Mouse (Mus musculus) midbrain, embryonic 10.5 days (tissue): ENCODE results near the gene Utrn. TPM values are rescaled to one million over a fixed set of nuclear protein-coding genes. Genes with fewer than 3 reads are reported as not detected.
A peak's percentile ranks its signal among the peaks of the same experiment; 100 is the strongest.

Source experiments
- DNase-seq: peaks from one replicate; pipeline ENCODE4 v3.0.0-alpha.2; 2017; ENCODE audit warnings: low spot score
- H3K27ac ChIP-seq: fragments of 300-500 bp; sonication (generic); replicated peaks from 2 replicates; pipeline ENCODE4 v1.5.1; 2016; ENCODE audit warnings: mild to moderate bottlenecking
- H3K27me3 ChIP-seq: fragments of 300-500 bp; sonication (generic); 2 replicates; pipeline ENCODE4 v1.6.1; 2016; ENCODE audit warnings: low read depth, mild to moderate bottlenecking; ENCODE audit not compliant: poor library complexity, severe bottlenecking
- H3K36me3 ChIP-seq: fragments of 300-500 bp; sonication (generic); 2 replicates; pipeline ENCODE4 v1.6.1; 2016; ENCODE audit warnings: mild to moderate bottlenecking, moderate library complexity
- H3K4me1 ChIP-seq: fragments of 300-500 bp; sonication (generic); 2 replicates; pipeline ENCODE4 v1.6.1; 2016
- H3K4me3 ChIP-seq: fragments of 300-500 bp; sonication (generic); 2 replicates; pipeline ENCODE4 v1.5.1; 2016; ENCODE audit warnings: mild to moderate bottlenecking, moderate library complexity
- H3K9me3 ChIP-seq: fragments of 300-500 bp; sonication (generic); replicated peaks from 2 replicates; pipeline ENCODE4 v1.6.1; 2016; ENCODE audit warnings: mild to moderate bottlenecking
- WGBS: fragments of 180-500 bp; shearing (Covaris S2); methylation state at CpG from one replicate; pipeline ENCODE4 v1.1.7; 2016; 5-methylcytosine and 5-hydroxymethylcytosine counted together
- polyA plus RNA-seq: library from polyadenylated mRNA; unstranded; fragments of >200 nt; fragmentation: Nextera tagmentation; extraction: Ambion mirVana; gene quantifications from 2 replicates; pipeline ENCODE4 v1.2.1, GENCODE M21; 2016

Utrn gene
- polyA plus RNA-seq, 1 experiment from 2014 or later, result 38.8 TPM

GRCm38 (mm10) chr10:12547037-12547625 lies 322.0 kb downstream of the Utrn start:
- Histone ChIP-seq H3K36me3 (no peaks in the 10 kb centered on the region), H3K4me1 (peaks cover 57% of the 10 kb centered on the region), H3K27me3 (no peaks in the 10 kb centered on the region; the same call in 1 of the 2 replicates), H3K9me3 (no peaks in the 10 kb centered on the region), H3K4me3 (peak overlapping the region; percentile 23), H3K27ac (0 out of 2 replicates have a peak overlapping the region, but pooled peaks have one; percentile 17)
- no peak for DNase-seq
- WGBS, result 44% methylated on average over 6 of the region's 6 CpGs

GRCm38 (mm10) chr10:12545440-12545839 lies 323.7 kb downstream of the Utrn start:
- no peaks in the 10 kb centered on the region for H3K36me3 ChIP-seq
- no peaks in the 10 kb centered on the region; the same call in 1 of the 2 replicates for H3K27me3 ChIP-seq
- H3K27ac ChIP-seq, result no peak overlapping the region
- no peaks in the 10 kb centered on the region for H3K9me3 ChIP-seq
- DNase-seq, result no peak
- WGBS, result 84% methylated on average over 2 of the region's 2 CpGs
- H3K4me3 ChIP-seq, result no peak overlapping the region
- H3K4me1 ChIP-seq, result peaks cover 41% of the 10 kb centered on the region

- no peak for DNase-seq
- Histone ChIP-seq H3K4me1 (peaks cover 6% of the 10 kb centered on the region; the same call in 1 of the 2 replicates), H3K9me3 (no peaks in the 10 kb centered on the region), H3K4me3 (no peak overlapping the region), H3K27ac (no peak overlapping the region), H3K27me3 (no peaks in the 10 kb centered on the region; the same call in 1 of the 2 replicates), H3K36me3 (no peaks in the 10 kb centered on the region)
- WGBS, result 85% methylated on average over 1 of the region's 1 CpGs
Measured at GRCm38 (mm10) chr10:12541757-12542156, 327.4 kb downstream of the Utrn start.

- Histone ChIP-seq H3K9me3 (no peaks in the 10 kb centered on the region), H3K4me1 (no peaks in the 10 kb centered on the region), H3K4me3 (no peak overlapping the region), H3K36me3 (no peaks in the 10 kb centered on the region), H3K27ac (no peak overlapping the region), H3K27me3 (no peaks in the 10 kb centered on the region)
- WGBS, result 98% methylated on average over 1 of the region's 1 CpGs
- no peak for DNase-seq
Measured at GRCm38 (mm10) chr10:12535272-12535671, 333.9 kb downstream of the Utrn start.

- Histone ChIP-seq H3K4me1 (no peaks in the 10 kb centered on the region), H3K27ac (no peak overlapping the region), H3K4me3 (no peak overlapping the region), H3K27me3 (no peaks in the 10 kb centered on the region), H3K36me3 (no peaks in the 10 kb centered on the region), H3K9me3 (no peaks in the 10 kb centered on the region)
- WGBS, result 59% methylated on average over 3 of the region's 3 CpGs
- no peak for DNase-seq
Measured at GRCm38 (mm10) chr10:12534801-12535200, 334.4 kb downstream of the Utrn start.

GRCm38 (mm10) chr10:12534301-12534700 lies 334.9 kb downstream of the Utrn start:
- no peaks in the 10 kb centered on the region for H3K36me3 ChIP-seq
- no peak for DNase-seq
- H3K27me3 ChIP-seq, result no peaks in the 10 kb centered on the region
- H3K4me1 ChIP-seq, result no peaks in the 10 kb centered on the region
- no peaks in the 10 kb centered on the region for H3K9me3 ChIP-seq
- H3K27ac ChIP-seq, result no peak overlapping the region
- no peak overlapping the region for H3K4me3 ChIP-seq
- WGBS, result 90% methylated on average over 3 of the region's 3 CpGs

- DNase-seq, result no peak
- Histone ChIP-seq H3K27me3 (no peaks in the 10 kb centered on the region), H3K27ac (no peak overlapping the region), H3K9me3 (no peaks in the 10 kb centered on the region), H3K36me3 (no peaks in the 10 kb centered on the region; the same call in 1 of the 2 replicates), H3K4me3 (no peak overlapping the region), H3K4me1 (no peaks in the 10 kb centered on the region)
- 88% methylated on average over 1 of the region's 1 CpGs for WGBS
Measured at GRCm38 (mm10) chr10:12522078-12522477, 347.1 kb downstream of the Utrn start.

GRCm38 (mm10) chr10:12518162-12518561 lies 351.0 kb downstream of the Utrn start:
- no peaks in the 10 kb centered on the region for H3K9me3 ChIP-seq
- WGBS, result 91% methylated on average over 3 of the region's 3 CpGs
- no peak for DNase-seq
- H3K27me3 ChIP-seq, result no peaks in the 10 kb centered on the region
- no peaks in the 10 kb centered on the region for H3K4me1 ChIP-seq
- no peaks in the 10 kb centered on the region; the same call in 1 of the 2 replicates for H3K36me3 ChIP-seq
- H3K4me3 ChIP-seq, result no peak overlapping the region
- H3K27ac ChIP-seq, result no peak overlapping the region

GRCm38 (mm10) chr10:12505568-12505967 lies 363.6 kb downstream of the Utrn start:
- WGBS, result 92% methylated on average over 7 of the region's 7 CpGs
- no peak overlapping the region for H3K4me3 ChIP-seq
- no peaks in the 10 kb centered on the region for H3K9me3 ChIP-seq
- peaks cover 3% of the 10 kb centered on the region for H3K36me3 ChIP-seq
- H3K4me1 ChIP-seq, result 0 out of 2 replicates have a peak, but pooled peaks cover 6% of the 10 kb centered on the region
- no peak for DNase-seq
- no peak overlapping the region for H3K27ac ChIP-seq
- H3K27me3 ChIP-seq, result no peaks in the 10 kb centered on the region

GRCm38 (mm10) chr10:12500489-12500888 lies 368.7 kb downstream of the Utrn start:
- no peaks in the 10 kb centered on the region for H3K27me3 ChIP-seq
- WGBS, result 94% methylated on average over 5 of the region's 5 CpGs

GRCm38 (mm10) chr10:12497555-12497954 lies 371.6 kb downstream of the Utrn start:
- H3K9me3 ChIP-seq, result no peaks in the 10 kb centered on the region
- peaks cover 11% of the 10 kb centered on the region for H3K36me3 ChIP-seq
- no peak for DNase-seq
- H3K4me3 ChIP-seq, result no peak overlapping the region
- WGBS, result 89% methylated on average over 8 of the region's 8 CpGs
- H3K4me1 ChIP-seq, result 0 out of 2 replicates have a peak, but pooled peaks cover 6% of the 10 kb centered on the region
- no peak overlapping the region for H3K27ac ChIP-seq
- no peaks in the 10 kb centered on the region for H3K27me3 ChIP-seq

More at GRCm38 (mm10) chr10:12500489-12500888, 368.7 kb downstream of the Utrn start:
- Histone ChIP-seq H3K4me1 (0 out of 2 replicates have a peak, but pooled peaks cover 6% of the 10 kb centered on the region), H3K36me3 (peaks cover 11% of the 10 kb centered on the region), H3K4me3 (no peak overlapping the region), H3K27ac (no peak overlapping the region), H3K9me3 (no peaks in the 10 kb centered on the region)
- no peak for DNase-seq

- no peaks in the 10 kb centered on the region for H3K9me3 ChIP-seq
- peak; percentile 20 for DNase-seq
Measured at GRCm38 (mm10) chr10:12489551-12490177, 379.5 kb downstream of the Utrn start.

GRCm38 (mm10) chr10:12488518-12488917 lies 380.6 kb downstream of the Utrn start:
- 82% methylated on average over 3 of the region's 3 CpGs for WGBS
- peak overlapping the region; percentile 42; the same call in 1 of the 2 replicates for H3K27ac ChIP-seq

More at GRCm38 (mm10) chr10:12489551-12490177, 379.5 kb downstream of the Utrn start:
- Histone ChIP-seq H3K27me3 (no peaks in the 10 kb centered on the region), H3K36me3 (no peaks in the 10 kb centered on the region), H3K27ac (0 out of 2 replicates have a peak overlapping the region, but pooled peaks have one; percentile 50), H3K4me1 (peaks cover 28% of the 10 kb centered on the region), H3K4me3 (no peak overlapping the region)
- 40% methylated on average over 4 of the region's 4 CpGs for WGBS

More at GRCm38 (mm10) chr10:12488518-12488917, 380.6 kb downstream of the Utrn start:
- Histone ChIP-seq H3K9me3 (no peaks in the 10 kb centered on the region), H3K4me1 (peaks cover 28% of the 10 kb centered on the region), H3K36me3 (no peaks in the 10 kb centered on the region), H3K4me3 (no peak overlapping the region), H3K27me3 (no peaks in the 10 kb centered on the region)
- DNase-seq, result no peak
